Comparison of ENCODE assay signal across 15 mouse cellular contexts in genomic region chr7:56460814-56461520, GRCm38 (mm10).
A peak's percentile ranks its signal among the peaks of the same experiment; 100 is the strongest.
DNase-seq lines count a peak whose midpoint lies in the region; ATAC-seq and TF ChIP-seq lines count a peak whose summit lies in the region.
"Had no signal": no experiment of that assay in that cellular context is flagged by ENCODE, and none has a peak within 500 bp of the region (broad histone marks: within the 10 kb centered on the region; RNA-seq: fewer than 3 reads in every experiment).

No protein-coding gene starts in this region.

- intact Hi-C loops in left cerebral cortex, postnatal 4 days (cut with DNase I), result no loop called here

- H3K4me2 ChIP-seq in forebrain, embryonic 13.5 days, result no peak overlapping the region
- no peak overlapping the region for H3K4me2 ChIP-seq in lung, embryonic 14.5 days
- H3K4me2 ChIP-seq: embryonic facial prominence, embryonic 13.5 days; heart, embryonic 13.5 days; neural tube, embryonic 12.5 days had no signal

- ATAC-seq in forebrain, embryonic 13.5 days, result 0 out of 2 replicates have a peak, but pooled peaks have one; percentile 69
- ATAC-seq in lung, embryonic 14.5 days (ENCODE audit: insufficient read depth), result no peak

- H3K9me3 ChIP-seq in forebrain, embryonic 13.5 days (replicated peaks), result no peaks in the 10 kb centered on the region
- no peaks in the 10 kb centered on the region for H3K9me3 ChIP-seq in forebrain, embryonic 10.5 days
- H3K9me3 ChIP-seq in lung, embryonic 14.5 days (ENCODE audit: low read depth, low read length), result no peaks in the 10 kb centered on the region
- H3K9me3 ChIP-seq: embryonic facial prominence, embryonic 13.5 days; heart, embryonic 13.5 days; neural tube, embryonic 12.5 days had no signal

- H3K9ac ChIP-seq in forebrain, embryonic 13.5 days, result no peak overlapping the region
- H3K9ac ChIP-seq in lung, embryonic 14.5 days, result no peak overlapping the region
- H3K9ac ChIP-seq: embryonic facial prominence, embryonic 13.5 days; heart, embryonic 13.5 days; neural tube, embryonic 12.5 days had no signal

- DNase-seq in forebrain, embryonic 10.5 days (ENCODE audit: extremely low spot score, low spot score), result no peak
- DNase-seq in lung, embryonic 14.5 days, result no peak
- DNase-seq in lung, postnatal 25 days (ENCODE audit: low spot score), result no peak
- DNase-seq in brain, embryonic 14.5 days (ENCODE audit: low read depth), result peak; percentile 3
- DNase-seq in left cerebral cortex, postnatal 4 days, result peak; percentile 5
- no peak for DNase-seq in thymus, postnatal 25 days
- DNase-seq in ovary, postnatal 36 days (ENCODE audit: low spot score), result no peak
- DNase-seq: adrenal gland, postnatal 10 days; cerebellum, adult 11 months; lung, postnatal 4 days; spleen, adult 18-20 months had no signal

- no peaks in the 10 kb centered on the region for H3K36me3 ChIP-seq in forebrain, embryonic 13.5 days (ENCODE audit: poor library complexity, severe bottlenecking)
- no peaks in the 10 kb centered on the region for H3K36me3 ChIP-seq in forebrain, embryonic 10.5 days (replicated peaks)
- no peaks in the 10 kb centered on the region for H3K36me3 ChIP-seq in lung, embryonic 14.5 days (ENCODE audit: insufficient read depth)
- H3K36me3 ChIP-seq: embryonic facial prominence, embryonic 13.5 days; heart, embryonic 13.5 days; neural tube, embryonic 12.5 days had no signal

- no peak overlapping the region for H3K27ac ChIP-seq in forebrain, embryonic 13.5 days
- H3K27ac ChIP-seq in forebrain, embryonic 10.5 days, result no peak overlapping the region
- H3K27ac ChIP-seq in lung, embryonic 14.5 days (ENCODE audit: low read depth), result no peak overlapping the region
- H3K27ac ChIP-seq: embryonic facial prominence, embryonic 13.5 days; heart, embryonic 13.5 days; neural tube, embryonic 12.5 days had no signal

- TF ChIP-seq CTCF in lung, embryonic 14.5 days (IDR thresholded peaks at IDR 0.05; ENCODE audit: low read depth), result 0 out of 2 replicates have a peak, but pooled peaks have one; percentile 16
- peak; percentile 15; the same call in 1 of the 2 replicates for TF ChIP-seq CTCF in brain, embryonic 14.5 days (IDR thresholded peaks at IDR 0.05; ENCODE audit: borderline replicate concordance, extremely low read depth, insufficient read depth, insufficient read length)

- 82% methylated on average over 4 of the region's 4 CpGs for WGBS in forebrain, embryonic 13.5 days
- 78% methylated on average over 4 of the region's 4 CpGs for WGBS in forebrain, embryonic 10.5 days
- 67% methylated on average over 4 of the region's 4 CpGs for WGBS in lung, embryonic 14.5 days

- no peak overlapping the region for H3K4me3 ChIP-seq in forebrain, embryonic 13.5 days
- H3K4me3 ChIP-seq in forebrain, embryonic 10.5 days, result no peak overlapping the region
- no peak overlapping the region for H3K4me3 ChIP-seq in lung, embryonic 14.5 days (ENCODE audit: low read depth, low read length)
- H3K4me3 ChIP-seq: embryonic facial prominence, embryonic 13.5 days; heart, embryonic 13.5 days; neural tube, embryonic 12.5 days had no signal

- TF ChIP-seq POLR2A in brain, embryonic 14.5 days (IDR thresholded peaks at IDR 0.05; ENCODE audit: borderline replicate concordance, extremely low read depth, insufficient read depth, insufficient read length, poor library complexity, severe bottlenecking), result no peak

- no peaks in the 10 kb centered on the region for H3K27me3 ChIP-seq in forebrain, embryonic 13.5 days
- H3K27me3 ChIP-seq in forebrain, embryonic 10.5 days (ENCODE audit: poor library complexity, severe bottlenecking), result no peaks in the 10 kb centered on the region
- no peaks in the 10 kb centered on the region for H3K27me3 ChIP-seq in lung, embryonic 14.5 days (ENCODE audit: insufficient read depth, low read length)
- H3K27me3 ChIP-seq: embryonic facial prominence, embryonic 13.5 days; heart, embryonic 13.5 days; neural tube, embryonic 12.5 days had no signal

- no peaks in the 10 kb centered on the region for H3K4me1 ChIP-seq in forebrain, embryonic 13.5 days
- H3K4me1 ChIP-seq in forebrain, embryonic 10.5 days, result no peaks in the 10 kb centered on the region
- no peaks in the 10 kb centered on the region for H3K4me1 ChIP-seq in lung, embryonic 14.5 days (ENCODE audit: insufficient read depth)
- H3K4me1 ChIP-seq: embryonic facial prominence, embryonic 13.5 days; heart, embryonic 13.5 days; neural tube, embryonic 12.5 days had no signal

Comparison
In these comparisons a context has a peak if more than half of its experiments do, and no peak if none do; other contexts are left out.
1. DNase-seq: peak in brain, embryonic 14.5 days (single experiment) and left cerebral cortex, postnatal 4 days (single experiment); none in forebrain, embryonic 10.5 days (single experiment), lung, embryonic 14.5 days (single experiment), lung, postnatal 25 days (single experiment), thymus, postnatal 25 days (single experiment) and ovary, postnatal 36 days (single experiment).